Mouse (Mus musculus) cerebellum, adult 2 months (tissue): ENCODE results near the gene Olfr1110.

Experiments
- CTCF ChIP-seq: fragments of 200-500 bp; IDR thresholded peaks from 2 replicates; pipeline ENCODE4 v1.5.1; 2011; ENCODE audit warnings: low read depth, mild to moderate bottlenecking, control low read depth, low read length, moderate library complexity, borderline replicate concordance; ENCODE audit not compliant: insufficient read depth
- POLR2A ChIP-seq: fragments of 200-500 bp; IDR thresholded peaks from 2 replicates; pipeline ENCODE4 v1.6.1; 2011; ENCODE audit warnings: low read length, control low read depth, borderline replicate concordance; ENCODE audit not compliant: insufficient read depth

DNA sequence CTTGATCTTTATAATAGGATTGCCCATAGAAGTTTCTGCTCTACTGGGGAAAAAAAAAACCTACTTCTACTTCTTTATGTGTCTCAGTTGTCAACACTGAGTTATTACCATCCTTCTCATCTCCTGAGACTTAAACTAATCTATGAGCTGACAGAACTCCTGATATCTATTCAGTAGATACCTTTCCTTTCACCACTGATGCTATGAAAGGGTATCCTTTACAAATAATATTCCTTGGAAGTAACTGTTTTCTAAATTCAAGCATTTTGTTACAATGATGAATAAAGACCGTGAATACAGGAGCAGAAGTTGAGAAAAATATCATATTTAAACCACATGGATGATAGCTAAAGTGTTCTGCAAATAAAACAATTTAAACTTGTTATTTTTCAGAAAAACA, at the start of gene Olfr1110:
- TF ChIP-seq CTCF, result no peak
- no peak for TF ChIP-seq POLR2A
